Mouse (Mus musculus) heart, embryonic 14.5 days (tissue): ENCODE measurements around the gene Slc15a3. TPM values are rescaled to one million over a fixed set of nuclear protein-coding genes. Genes with fewer than 3 reads are reported as not detected.

ENCODE experiments used
- ATAC-seq: fragments of 200-750 bp; cut with Nextera tagmentation; 2 replicates; pipeline ENCODE4 v1.8.0; 2017; ENCODE audit warnings: low read depth, moderate TSS enrichment; ENCODE audit not compliant: insufficient number of reproducible peaks, insufficient read depth, low FRiP score
- H3K27ac ChIP-seq, 2 experiments: fragments of 200-500 bp in 1 of 2; fragments of 300-500 bp in 1 of 2; sonication (generic) in 1 of 2; replicated peaks in 1 of 2; 2 replicates each; pipeline ENCODE4 v1.5.1; 2012 to 2014; ENCODE audit warnings: low read depth in 2 of 2, low read length in 2 of 2, control low read depth in 1 of 2, mild to moderate bottlenecking in 1 of 2, mixed read lengths in 1 of 2; ENCODE audit not compliant: control insufficient read depth in 1 of 2, insufficient read depth in 1 of 2
- H3K27me3 ChIP-seq: fragments of 300-500 bp; sonication (generic); 2 replicates; pipeline ENCODE4 v1.6.1; 2014; ENCODE audit warnings: mild to moderate bottlenecking, low read length, control low read depth; ENCODE audit not compliant: control insufficient read depth, insufficient read depth
- H3K36me3 ChIP-seq: fragments of 300-500 bp; sonication (generic); 2 replicates; pipeline ENCODE4 v1.6.1; 2014; ENCODE audit warnings: mild to moderate bottlenecking, control low read depth, low read length, mixed read lengths; ENCODE audit not compliant: control insufficient read depth, insufficient read depth
- H3K4me1 ChIP-seq, 2 experiments: fragments of 200-500 bp in 1 of 2; fragments of 300-500 bp in 1 of 2; sonication (generic) in 1 of 2; 2 replicates each; pipeline ENCODE4 v1.6.1; 2012 to 2014; ENCODE audit warnings: low read length in 2 of 2, control low read depth in 1 of 2, mixed read lengths in 1 of 2; ENCODE audit not compliant: control insufficient read depth in 2 of 2, insufficient read depth in 2 of 2
- H3K4me2 ChIP-seq: fragments of 300-500 bp; sonication (generic); 2 replicates; pipeline ENCODE4 v1.6.1; 2014; ENCODE audit warnings: mild to moderate bottlenecking, low read length
- H3K4me3 ChIP-seq, 2 experiments: fragments of 200-500 bp in 1 of 2; fragments of 300-500 bp in 1 of 2; sonication (generic) in 1 of 2; 2 replicates each; pipeline ENCODE4 v1.5.1; 2012 to 2014; ENCODE audit warnings: low read length in 2 of 2, mild to moderate bottlenecking in 2 of 2, control low read depth in 1 of 2, low read depth in 1 of 2, moderate library complexity in 1 of 2; ENCODE audit not compliant: control insufficient read depth in 1 of 2, insufficient read depth in 1 of 2
- H3K9ac ChIP-seq: fragments of 300-500 bp; sonication (generic); 2 replicates; pipeline ENCODE4 v1.6.1; 2014; ENCODE audit warnings: mild to moderate bottlenecking, low read length
- H3K9me3 ChIP-seq: fragments of 300-500 bp; sonication (generic); 2 replicates; pipeline ENCODE4 v1.6.1; 2016; ENCODE audit warnings: low read length, control low read depth; ENCODE audit not compliant: control insufficient read depth
- WGBS: fragments of 180-500 bp; shearing (Covaris S2); extraction: QIAGEN DNeasy Blood & Tissue Kit; methylation state at CpG from one replicate; pipeline ENCODE4 v1.1.7; 2014; 5-methylcytosine and 5-hydroxymethylcytosine counted together
- polyA plus RNA-seq: library from polyadenylated mRNA; unstranded; fragments of >200 nt; fragmentation: Nextera tagmentation; extraction: Ambion mirVana; gene quantifications from 2 replicates; pipeline ENCODE4 v1.2.1, GENCODE M21; 2014

Gene Slc15a3
- polyA plus RNA-seq, 1 experiment from 2014 or later: 0.46 TPM

DNA sequence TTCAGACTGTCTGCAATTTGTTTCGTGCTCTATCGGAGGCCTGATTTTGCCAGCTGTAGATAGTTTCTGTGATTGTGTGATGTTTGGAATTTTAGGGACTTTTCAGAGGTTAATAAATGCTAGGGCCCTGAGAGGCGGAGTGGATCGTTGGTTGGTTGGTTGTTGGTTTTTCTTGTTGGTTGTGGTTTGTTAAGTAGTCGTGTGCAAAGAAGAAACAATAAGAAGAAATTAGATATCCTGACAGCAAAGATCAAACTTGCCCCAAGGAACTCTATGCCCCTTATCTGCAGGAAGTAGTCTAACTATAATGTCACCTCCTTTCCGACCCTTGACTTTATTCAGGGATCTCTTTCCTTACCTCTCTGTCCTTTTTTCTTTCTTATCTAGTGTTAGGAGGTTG, 28.1 kb upstream of the Slc15a3 start:
- Histone ChIP-seq H3K4me1 (no peaks in the 10 kb centered on the region), H3K4me2 (no peak overlapping the region), H3K27ac (no peak overlapping the region), H3K9me3 (no peaks in the 10 kb centered on the region), H3K36me3 (no peaks in the 10 kb centered on the region), H3K27me3 (no peaks in the 10 kb centered on the region), H3K4me3 (no peak overlapping the region), H3K9ac (no peak overlapping the region)
- WGBS: 80% methylated on average over 6 of the region's 6 CpGs
- ATAC-seq: no peak

GRCm38 (mm10) chr19:10813039-10813438, 26.5 kb upstream of the Slc15a3 start:
- no peak overlapping the region for H3K4me2 ChIP-seq
- H3K27me3 ChIP-seq: no peaks in the 10 kb centered on the region
- H3K9me3 ChIP-seq: no peaks in the 10 kb centered on the region
- ATAC-seq: no peak
- H3K27ac ChIP-seq: no peak overlapping the region
- no peaks in the 10 kb centered on the region for H3K36me3 ChIP-seq
- no peaks in the 10 kb centered on the region; a peak in 1 of 4 replicates for H3K4me1 ChIP-seq
- H3K9ac ChIP-seq: no peak overlapping the region
- WGBS: 92% methylated on average over 5 of the region's 5 CpGs
- H3K4me3 ChIP-seq: no peak overlapping the region

- H3K4me1 ChIP-seq: peaks cover 0 to 2% of the 10 kb centered on the region in 2 experiments; a peak in 2 of 4 replicates
- no peak overlapping the region for H3K4me3 ChIP-seq
- WGBS: 59% methylated on average over 7 of the region's 7 CpGs
Measured at GRCm38 (mm10) chr19:10813905-10814304, 25.6 kb upstream of the Slc15a3 start.

DNA sequence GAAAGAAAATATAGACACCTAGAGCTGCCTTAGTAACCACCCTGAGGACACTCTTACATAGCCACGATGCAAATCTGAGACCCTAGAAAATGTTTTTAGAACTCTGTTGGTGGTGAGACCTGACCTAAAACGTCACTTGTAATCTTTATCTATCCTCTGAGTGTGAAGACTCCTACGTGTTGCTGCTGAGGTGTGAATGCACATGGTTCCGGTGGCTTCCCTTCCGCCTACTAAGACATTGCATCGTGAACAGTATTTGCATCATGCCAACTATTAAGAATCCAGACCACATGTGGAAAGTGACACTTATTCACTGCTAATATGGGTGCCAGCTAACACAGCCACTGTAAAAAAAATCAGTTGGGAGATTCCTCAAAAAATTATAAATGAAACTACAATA, 23.7 kb upstream of the Slc15a3 start:
- Histone ChIP-seq H3K4me2 (no peak overlapping the region), H3K27ac (no peak overlapping the region), H3K4me1 (peaks cover 0 to 2% of the 10 kb centered on the region in 2 experiments; a peak in 2 of 4 replicates), H3K27me3 (no peaks in the 10 kb centered on the region), H3K9me3 (no peaks in the 10 kb centered on the region), H3K4me3 (no peak overlapping the region), H3K9ac (no peak overlapping the region), H3K36me3 (no peaks in the 10 kb centered on the region)
- no peak for ATAC-seq
- 79% methylated on average over 6 of the region's 6 CpGs for WGBS

More at GRCm38 (mm10) chr19:10813905-10814304, 25.6 kb upstream of the Slc15a3 start:
- Histone ChIP-seq H3K9me3 (no peaks in the 10 kb centered on the region), H3K4me2 (no peak overlapping the region), H3K27me3 (no peaks in the 10 kb centered on the region), H3K27ac (no peak overlapping the region), H3K36me3 (no peaks in the 10 kb centered on the region), H3K9ac (no peak overlapping the region)
- no peak for ATAC-seq

DNA sequence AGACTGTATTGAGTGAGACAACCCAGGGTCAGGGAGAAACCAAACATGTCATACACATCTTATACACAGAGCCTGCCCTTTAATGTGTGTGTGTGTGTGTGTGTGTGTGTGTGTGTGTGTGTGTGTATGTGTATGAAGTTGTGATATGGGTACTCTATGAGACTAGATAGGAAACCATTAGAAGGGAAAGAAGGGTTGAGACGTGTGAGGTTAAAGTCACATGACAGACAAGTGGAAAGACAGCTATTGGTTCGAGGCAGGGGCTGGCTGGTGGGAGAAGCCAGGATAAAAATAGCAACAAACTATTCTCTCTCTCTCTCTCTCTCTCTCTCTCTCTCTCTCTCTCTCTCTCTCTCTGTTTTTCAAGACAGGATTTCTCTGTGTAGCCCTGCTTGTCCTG, 23.1 kb upstream of the Slc15a3 start:
- Histone ChIP-seq H3K4me1 (peaks cover 0 to 2% of the 10 kb centered on the region in 2 experiments; a peak in 2 of 4 replicates), H3K9me3 (no peaks in the 10 kb centered on the region), H3K27me3 (no peaks in the 10 kb centered on the region), H3K4me3 (no peak overlapping the region), H3K4me2 (no peak overlapping the region), H3K27ac (no peak overlapping the region), H3K9ac (no peak overlapping the region), H3K36me3 (no peaks in the 10 kb centered on the region)
- no peak for ATAC-seq
- 37% methylated on average over 2 of the region's 2 CpGs for WGBS

DNA sequence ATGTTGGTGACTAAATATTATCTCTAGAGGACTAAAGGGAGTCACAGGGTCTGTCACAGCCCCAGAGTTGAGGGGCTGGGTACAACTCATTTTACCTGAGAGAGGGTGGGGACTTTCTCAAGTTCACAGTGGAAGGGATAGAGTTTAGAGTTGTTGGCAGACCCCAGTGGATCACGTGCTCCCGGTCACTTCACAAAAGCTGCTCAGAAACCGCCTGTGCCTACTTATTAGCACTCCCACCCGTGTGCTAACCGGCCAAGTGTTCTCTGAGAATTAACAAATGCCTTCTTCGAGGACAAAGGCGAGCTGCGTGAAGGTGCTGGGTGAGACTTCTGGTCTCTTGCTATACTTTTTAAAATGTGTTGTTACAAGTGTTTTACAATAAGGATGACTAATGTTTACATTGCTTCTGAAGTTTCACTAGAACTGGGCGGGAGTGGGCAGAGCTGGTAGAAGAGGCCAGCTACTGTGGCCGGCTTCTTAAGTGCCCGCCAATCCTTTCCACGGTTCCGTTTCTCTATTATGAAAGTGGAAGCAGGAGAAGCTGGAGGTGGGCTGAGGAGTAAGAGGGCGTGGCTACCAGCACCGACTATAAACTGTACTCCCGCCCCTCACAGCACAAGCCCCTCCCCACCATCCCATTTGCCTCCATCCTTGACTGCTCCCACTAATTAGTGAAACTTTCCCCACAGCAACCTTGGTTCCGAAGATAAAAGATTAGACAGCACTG, 21.1 kb upstream of the Slc15a3 start:
- 36% methylated on average over 17 of the region's 17 CpGs for whole genome bisulfite sequencing
- no peak for ATAC-seq
- no peaks in the 10 kb centered on the region for H3K36me3 ChIP-seq
- H3K27ac ChIP-seq: no peak overlapping the region
- H3K4me1 ChIP-seq: peaks cover 0 to 2% of the 10 kb centered on the region in 2 experiments; a peak in 2 of 4 replicates
- peak overlapping the region; percentile 52 for H3K4me2 ChIP-seq
- no peak overlapping the region for H3K4me3 ChIP-seq
- H3K27me3 ChIP-seq: no peaks in the 10 kb centered on the region
- H3K9ac ChIP-seq: no peak overlapping the region
- no peaks in the 10 kb centered on the region for H3K9me3 ChIP-seq

- peaks cover 0 to 2% of the 10 kb centered on the region in 2 experiments; a peak in 2 of 4 replicates for H3K4me1 ChIP-seq
- H3K9me3 ChIP-seq: no peaks in the 10 kb centered on the region
- WGBS: 71% methylated on average over 7 of the region's 7 CpGs
- no peaks in the 10 kb centered on the region for H3K36me3 ChIP-seq
- H3K27me3 ChIP-seq: no peaks in the 10 kb centered on the region
- H3K4me2 ChIP-seq: no peak overlapping the region
- H3K4me3 ChIP-seq: no peak overlapping the region
- ATAC-seq: no peak
- no peak overlapping the region for H3K9ac ChIP-seq
- H3K27ac ChIP-seq: no peak overlapping the region
Measured at GRCm38 (mm10) chr19:10821319-10821718, 18.2 kb upstream of the Slc15a3 start.

- Histone ChIP-seq H3K27me3 (no peaks in the 10 kb centered on the region), H3K27ac (no peak overlapping the region), H3K4me1 (peaks cover 0 to 2% of the 10 kb centered on the region in 2 experiments; a peak in 2 of 4 replicates), H3K4me2 (no peak overlapping the region), H3K9ac (no peak overlapping the region), H3K4me3 (no peak overlapping the region), H3K9me3 (no peaks in the 10 kb centered on the region), H3K36me3 (no peaks in the 10 kb centered on the region)
- 85% methylated on average over 4 of the region's 4 CpGs for WGBS
- no peak for ATAC-seq
Measured at GRCm38 (mm10) chr19:10822534-10822933, 17.0 kb upstream of the Slc15a3 start.
